Mouse (Mus musculus) liver, embryonic 14.5 days (tissue): Measurements from ENCODE around the gene Itpr1.

Experiments
- CTCF ChIP-seq: IDR thresholded peaks from 2 replicates; pipeline ENCODE4 v1.5.1; 2016; ENCODE audit warnings: antibody characterized with exemption, low read depth, control low read depth
- EP300 ChIP-seq: IDR thresholded peaks from 2 replicates; pipeline ENCODE4 v1.6.1; 2016; ENCODE audit warnings: antibody characterized with exemption, low read depth

DNA sequence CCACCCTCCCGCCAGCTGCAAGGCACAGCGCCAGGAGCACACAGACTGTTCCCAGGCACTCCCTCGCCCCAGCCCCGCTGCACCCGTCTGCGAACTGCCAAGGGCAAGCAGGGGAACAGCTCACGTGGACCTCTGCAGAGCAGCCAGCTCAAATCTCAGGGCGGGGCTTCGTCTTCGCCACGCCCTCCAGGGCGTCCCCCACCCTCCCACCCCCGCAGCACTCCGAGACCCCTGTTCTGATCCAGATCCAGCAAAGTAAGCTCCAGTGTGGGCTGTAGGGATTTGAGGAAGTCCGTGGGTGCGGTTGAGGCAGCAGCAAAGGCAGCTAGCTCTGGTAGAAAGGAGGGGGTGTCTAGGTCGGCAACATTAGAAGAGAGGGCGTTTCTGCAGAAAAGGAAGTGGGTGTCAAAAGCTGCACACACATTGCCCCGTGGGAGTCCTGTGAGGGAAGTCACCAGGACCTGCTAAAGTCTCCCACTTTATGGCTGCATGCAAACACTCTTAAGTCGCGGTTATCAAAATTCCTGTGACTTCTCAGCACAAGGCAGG, 358.2 kb downstream of the Itpr1 start:
- TF ChIP-seq CTCF (no peak), EP300 (no peak)
